Mouse (Mus musculus) macrophage (primary cell): ENCODE measurements around the gene Vmn1r177. TPM values are rescaled to one million over a fixed set of nuclear protein-coding genes. Genes with fewer than 3 reads are reported as not detected.
"Not testable (repeated sequence)": the region's sequence is repeated elsewhere in the genome, so short reads cannot be mapped to it uniquely, and the experiment has no call there.

Experiments used
- H3K27ac ChIP-seq: fragments of 350-480 bp; formaldehyde crosslinking; 2 replicates; pipeline ENCODE4 v1.9.0; 2021
- H3K36me3 ChIP-seq: fragments of 350-480 bp; formaldehyde crosslinking; 2 replicates; pipeline ENCODE4 v1.9.0; 2021; ENCODE audit errors: inconsistent target
- H3K4me3 ChIP-seq: fragments of 350-480 bp; formaldehyde crosslinking; 2 replicates; pipeline ENCODE4 v1.9.0; 2021; ENCODE audit errors: inconsistent target
- H3K79me2 ChIP-seq: fragments of 350-480 bp; formaldehyde crosslinking; 2 replicates; pipeline ENCODE4 v1.9.0; 2021; ENCODE audit errors: inconsistent target
- WGBS: methylation state at CpG from one replicate; pipeline ENCODE4 v1.1.7; 2026; ENCODE audit warnings: inconsistent platforms; ENCODE audit not compliant: missing documents; 5-methylcytosine and 5-hydroxymethylcytosine counted together
- polyA plus RNA-seq: library from polyadenylated mRNA; stranded (reverse); fragments of 250-400 nt; gene quantifications from 3 replicates; pipeline ENCODE4 v1.2.4, GENCODE M21; 2018; ENCODE audit warnings: inconsistent platforms
- total RNA-seq, 78 experiments: library from RNA; depleted of rRNA; stranded (reverse); fragments of 250-400 nt; gene quantifications; 1 replicate in 9 of 78; 2 replicates in 24 of 78; 3 replicates in 43 of 78; 4 replicates in 2 of 78; pipeline ENCODE4 v1.2.4; 2018; ENCODE audit warnings: inconsistent platforms in 56 of 78

Gene Vmn1r177
- total RNA-seq (2018; cell fraction: chromatin; rRNA removed), result not detected
- total RNA-seq (2018; cell fraction: cytosol; rRNA removed), result not detected
- total RNA-seq (2018; cell fraction: nucleus; rRNA removed), result not detected
- not detected in 3 replicates for polyA plus RNA-seq

DNA sequence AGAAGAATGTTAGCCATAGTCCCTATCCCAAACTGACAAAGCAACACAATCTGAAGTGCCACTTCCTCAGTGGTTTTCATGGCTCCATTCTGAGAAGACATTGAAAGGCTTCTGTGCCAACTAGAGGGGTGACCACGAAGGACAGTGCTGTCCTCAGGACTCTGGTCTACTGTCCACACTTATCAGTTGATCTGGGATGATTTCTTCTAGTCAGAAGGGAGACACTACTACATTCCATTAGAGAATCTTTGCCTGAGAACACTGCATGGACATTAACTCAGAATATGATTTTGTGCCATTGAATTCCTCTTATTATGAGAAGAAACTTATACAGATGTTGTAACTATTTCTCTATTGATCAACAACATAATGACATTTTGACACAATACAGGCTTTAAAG, at the start of gene Vmn1r177:
Gene Vmn1r177, minus strand, starts transcription at position 101 of the 400 bp plus-strand sequence.
- no CpG with 5 or more reads among the region's 1 CpGs for WGBS
- not testable (repeated sequence) for H3K4me3 ChIP-seq, H3K36me3 ChIP-seq, H3K79me2 ChIP-seq, H3K27ac ChIP-seq

DNA sequence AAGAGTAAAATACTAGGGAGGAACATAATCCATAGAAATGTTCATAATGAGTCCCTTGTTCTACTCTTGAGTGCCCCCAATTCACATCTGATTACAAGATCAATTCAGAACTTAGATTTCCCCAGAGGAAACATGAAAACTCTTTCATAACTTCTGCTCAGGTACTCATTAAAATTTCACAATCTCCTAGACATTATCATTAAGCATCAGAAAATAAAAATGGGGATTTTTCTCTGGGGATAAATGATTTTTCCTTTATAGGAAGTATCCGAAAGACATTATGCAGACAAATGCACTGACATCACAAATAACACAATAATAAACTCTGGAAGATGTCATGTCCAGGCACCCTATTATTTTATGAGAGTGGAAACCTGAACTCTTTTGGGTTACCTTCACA, 25.5 kb upstream of the Vmn1r177 start, which contains the start of gene Vmn1r178:
Gene Vmn1r178, plus strand, starts transcription at position 301 of the 400 bp plus-strand sequence.
- Histone ChIP-seq H3K79me2 (no peaks in the 10 kb centered on the region), H3K36me3 (no peaks in the 10 kb centered on the region), H3K27ac (no peak within 1 kb of the TSS), H3K4me3 (no peak within 1 kb of the TSS)
- WGBS, result 79% methylated on average over 1 of the region's 1 CpGs

DNA sequence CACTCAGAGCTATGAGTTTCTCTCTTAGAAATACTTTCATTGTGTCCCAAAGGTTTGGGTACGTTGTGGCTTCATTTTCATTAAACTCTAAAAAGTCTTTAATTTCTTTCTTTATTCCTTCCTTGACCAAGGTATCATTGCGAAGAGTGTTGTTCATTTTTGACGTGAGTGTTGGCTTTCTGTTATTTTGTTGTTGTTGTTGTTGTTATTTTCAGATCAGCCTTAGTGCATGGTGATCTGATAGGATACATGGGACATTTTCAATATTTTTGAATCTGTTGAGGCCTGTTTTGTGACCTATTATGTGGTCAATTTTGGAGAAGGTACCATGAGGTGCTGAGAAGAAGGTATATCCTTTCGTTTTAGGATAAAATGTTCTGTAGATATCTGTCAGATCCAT, 10.7 kb upstream of the Vmn1r177 start:
- H3K36me3 ChIP-seq, H3K27ac ChIP-seq, H3K79me2 ChIP-seq, H3K4me3 ChIP-seq: not testable (repeated sequence)
- 94% methylated on average over 2 of the region's 4 CpGs for WGBS

DNA sequence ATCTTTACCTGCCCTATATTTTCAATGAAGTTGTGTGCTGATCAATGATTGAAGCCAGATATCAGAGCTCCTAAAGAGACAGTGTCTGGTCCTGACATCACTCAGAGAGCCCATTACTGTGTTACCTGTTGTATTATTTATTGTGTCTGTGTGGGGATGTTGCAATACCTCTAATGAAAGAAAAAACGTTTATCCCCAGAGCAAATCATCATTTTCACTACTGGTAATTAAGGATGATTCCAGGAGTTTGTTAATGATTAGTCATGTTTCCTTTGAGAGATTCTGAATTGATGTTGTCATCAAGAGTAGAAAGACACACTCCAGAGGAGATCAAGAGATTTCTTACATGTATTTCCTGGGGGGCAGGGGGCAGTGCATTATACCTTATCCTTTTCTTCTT, 29.0 kb downstream of the Vmn1r177 start, which contains the start of gene Vmn1r176:
Gene Vmn1r176, minus strand, starts transcription at position 101 of the 400 bp plus-strand sequence.
- WGBS, result no CpG with 5 or more reads among the region's 1 CpGs
- H3K79me2 ChIP-seq, H3K4me3 ChIP-seq, H3K27ac ChIP-seq, H3K36me3 ChIP-seq: not testable (repeated sequence)

Other genes with a start within 250 kb of the Vmn1r177 start
- not detected in 3 replicates for gene Vmn1r171, start 235.7 kb downstream of the Vmn1r177 start, polyA plus RNA-seq
- not detected in 3 replicates for gene Vmn1r172, start 208.1 kb downstream of the Vmn1r177 start, polyA plus RNA-seq
- gene Vmn1r173, start 165.7 kb downstream of the Vmn1r177 start, polyA plus RNA-seq, result not detected in 3 replicates
- gene Vmn1r174, start 114.2 kb downstream of the Vmn1r177 start, polyA plus RNA-seq, result not detected in 3 replicates
- not detected in 3 replicates for gene Vmn1r175, start 55.8 kb downstream of the Vmn1r177 start, polyA plus RNA-seq
- not detected in 3 replicates for gene Vmn1r176, start 29.1 kb downstream of the Vmn1r177 start, polyA plus RNA-seq
- gene Vmn1r178, start 25.6 kb upstream of the Vmn1r177 start, polyA plus RNA-seq, result not detected in 3 replicates
- gene Vmn1r179, start 60.5 kb upstream of the Vmn1r177 start, polyA plus RNA-seq, result not detected in 3 replicates
- gene Vmn1r180, start 84.2 kb upstream of the Vmn1r177 start, polyA plus RNA-seq, result not detected in 3 replicates
- gene Vmn1r181, start 108.2 kb upstream of the Vmn1r177 start, polyA plus RNA-seq, result not detected in 3 replicates
- gene V1rd19, start 135.2 kb upstream of the Vmn1r177 start, polyA plus RNA-seq, result not detected in 3 replicates
- not detected in 3 replicates for gene Vmn1r183, start 186.8 kb upstream of the Vmn1r177 start, polyA plus RNA-seq
- gene Zfp180, start 215.5 kb upstream of the Vmn1r177 start, polyA plus RNA-seq, result 6.8 to 10.4 TPM (median 9.0 TPM) in 3 replicates
- gene Zfp112, start 245.9 kb upstream of the Vmn1r177 start, polyA plus RNA-seq, result 0.21 to 0.39 TPM (median 0.21 TPM) in 3 replicates